Mouse (Mus musculus): Measurements from ENCODE around the gene Ahdc1.

DNA sequence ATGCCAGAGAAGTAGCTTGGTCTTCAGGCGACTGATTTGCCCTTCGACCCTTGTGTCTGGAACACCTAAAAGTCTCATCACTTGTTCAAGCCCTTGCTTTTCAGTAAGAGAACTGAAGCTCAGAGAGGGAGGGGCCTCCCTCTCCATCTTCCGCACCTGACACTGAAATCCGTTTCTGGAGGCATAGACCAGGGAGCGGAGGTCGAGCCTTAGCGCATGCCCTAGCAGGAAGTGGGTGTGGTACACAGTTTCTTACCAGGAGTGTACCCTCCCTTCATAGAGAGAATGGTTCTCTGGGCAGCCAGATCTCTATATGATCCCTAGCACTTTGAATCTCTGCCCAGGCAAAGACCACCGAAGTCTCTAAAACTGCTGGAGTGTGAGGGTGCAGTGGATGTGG lies 62.1 kb downstream of the Ahdc1 start:
- TF ChIP-seq EP300 (optimal IDR thresholded peaks at IDR 0.05) (no peak), CTCF (IDR thresholded peaks at IDR 0.05; ENCODE audit: low read depth) (no peak)

All from stomach, postnatal 0 days (tissue).